Mouse (Mus musculus) v-Abl transformed pro-B cells (cell line): Measurements from ENCODE around the gene Plxna1.

Source experiments
- in situ Hi-C, 2 experiments: fragments of 400-800 bp; cut with MboI; formaldehyde crosslinking; loops; one replicate each; pipeline ENCODE4 v1.15.1; 2025; ENCODE audit not compliant: unreplicated experiment in 2 of 2

Gene Plxna1

DNA sequence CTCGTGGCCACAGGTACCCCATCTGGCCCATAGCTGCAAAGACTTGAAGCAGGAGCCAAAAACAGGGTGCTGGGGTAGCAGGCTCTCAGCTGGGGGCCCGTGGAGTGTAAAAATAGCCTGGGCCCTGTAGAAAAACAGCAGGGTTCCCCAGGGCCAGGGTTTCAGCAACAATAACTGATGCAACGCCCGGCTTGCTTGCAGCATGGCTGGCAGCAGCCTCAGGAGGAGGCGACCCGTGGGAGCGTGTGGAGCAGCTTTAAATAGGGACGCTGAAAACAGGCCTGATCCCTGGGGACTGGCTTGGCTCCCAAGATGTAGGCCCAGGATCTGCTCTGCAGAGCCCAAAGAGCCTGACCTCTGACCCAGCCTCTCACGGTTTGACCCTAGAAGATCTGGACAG lies 24.8 kb downstream of the Plxna1 start:
- in situ Hi-C loops, result no loop called here

DNA sequence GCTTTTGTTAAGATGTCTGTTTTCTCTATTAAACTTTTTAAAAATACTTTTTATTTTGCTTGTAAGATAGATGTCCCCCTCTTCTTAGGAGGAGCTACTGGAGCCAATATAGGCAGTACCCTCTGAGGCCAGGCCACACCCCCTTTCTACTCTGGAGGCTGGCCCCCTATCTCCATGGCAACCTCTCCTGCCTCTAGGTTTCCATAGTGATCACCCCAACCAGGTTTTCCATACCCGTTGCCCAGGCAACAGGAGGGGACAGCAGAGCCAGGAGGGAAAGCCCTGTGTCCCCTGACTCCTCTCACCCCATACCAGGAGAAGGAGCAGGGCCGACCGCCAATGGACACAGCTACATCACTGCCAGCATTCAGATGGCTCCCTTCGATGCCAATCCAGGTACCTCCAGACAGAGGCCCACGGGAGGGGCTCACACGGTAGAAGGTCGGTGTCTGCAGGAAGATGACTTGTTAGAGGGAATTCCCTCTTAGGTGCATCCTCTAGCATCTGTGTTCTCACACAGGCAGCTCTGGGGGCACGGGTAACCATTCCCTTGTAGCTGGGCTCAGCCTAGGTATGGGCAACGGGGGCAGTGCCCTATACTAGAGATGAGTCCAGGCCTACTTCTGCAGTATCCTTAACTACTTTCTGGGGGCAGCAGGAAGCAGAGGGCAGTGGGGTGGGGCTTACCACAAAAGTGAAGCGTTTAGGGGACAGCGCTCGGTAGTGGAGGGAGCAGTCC lies 28.3 kb downstream of the Plxna1 start:
- in situ Hi-C loops, result no loop called here

DNA sequence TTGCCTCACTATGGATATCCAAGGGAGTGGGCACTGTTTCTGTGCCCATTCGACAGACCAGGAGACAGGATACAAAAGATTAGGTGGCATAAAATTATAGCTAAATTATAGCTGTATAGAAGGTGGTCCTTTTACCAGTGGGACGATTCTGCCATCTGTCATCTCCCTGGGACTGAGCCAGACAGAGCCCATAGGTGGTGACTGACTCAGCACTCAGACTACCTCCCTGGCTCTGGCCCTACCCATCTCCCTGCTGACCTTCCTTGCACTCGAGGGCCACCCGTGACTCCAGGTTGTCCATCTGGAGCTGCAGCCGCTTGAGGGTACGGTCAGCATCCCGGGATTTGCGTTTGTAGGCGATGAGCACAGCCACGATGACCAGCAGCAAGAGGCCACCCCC lies 31.5 kb downstream of the Plxna1 start:
- in situ Hi-C loops, result no loop called here

DNA sequence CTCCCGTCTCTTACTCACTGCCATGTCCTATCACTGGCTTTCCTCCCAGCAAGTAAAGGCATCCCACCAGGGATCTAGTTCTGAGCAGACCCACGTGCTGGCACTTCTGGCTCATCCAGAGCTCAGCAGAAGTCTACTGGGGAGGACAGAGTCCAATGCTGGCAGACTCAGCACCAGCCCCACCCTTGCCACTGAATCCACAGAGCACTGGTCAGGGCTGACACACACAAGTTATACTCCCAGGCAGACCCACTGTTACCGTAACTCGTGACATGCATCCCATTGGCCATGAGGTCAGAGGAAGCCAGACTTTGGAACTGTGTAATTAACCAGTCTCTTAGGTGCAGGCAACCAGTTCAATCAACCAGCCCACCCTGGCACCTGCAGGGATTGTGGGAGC lies 33.8 kb downstream of the Plxna1 start:
- in situ Hi-C loops, result no loop called here

DNA sequence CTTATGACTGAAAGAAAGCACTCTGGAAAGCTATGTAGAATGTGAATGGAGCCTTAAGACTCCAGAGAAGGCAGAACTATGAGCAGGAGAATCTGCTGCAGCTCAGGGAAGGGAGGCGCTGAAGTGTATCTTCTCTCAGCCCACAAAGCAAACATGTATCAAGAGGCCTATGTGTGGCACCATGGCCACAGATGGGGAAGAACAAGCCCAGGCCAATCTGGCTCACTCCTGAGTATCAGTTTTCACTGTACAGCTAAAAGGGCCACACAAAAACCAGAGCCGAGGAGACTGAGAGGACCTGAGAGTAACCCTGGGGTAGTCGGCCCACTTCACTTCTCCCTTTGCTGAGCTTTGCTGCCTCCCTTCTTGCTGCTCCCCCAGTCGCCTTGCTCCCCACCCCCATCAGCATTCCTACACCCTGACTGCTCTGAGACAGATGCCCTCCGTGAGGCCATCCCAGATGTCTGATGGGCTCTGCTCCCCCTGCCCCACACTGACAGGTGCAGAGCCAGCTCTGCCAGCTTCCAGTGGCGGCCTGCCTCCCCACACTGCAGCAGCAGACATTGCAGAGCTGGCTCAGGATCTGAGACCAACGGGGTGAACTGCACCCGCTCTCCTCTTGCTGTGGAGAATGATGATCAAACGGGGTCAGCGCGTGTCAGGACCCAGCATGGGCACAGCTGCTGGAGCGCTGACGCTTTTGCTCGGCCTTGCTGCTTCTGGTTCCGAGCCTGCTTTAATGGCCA lies 34.5 kb downstream of the Plxna1 start:
- in situ Hi-C loops, result no loop called here

DNA sequence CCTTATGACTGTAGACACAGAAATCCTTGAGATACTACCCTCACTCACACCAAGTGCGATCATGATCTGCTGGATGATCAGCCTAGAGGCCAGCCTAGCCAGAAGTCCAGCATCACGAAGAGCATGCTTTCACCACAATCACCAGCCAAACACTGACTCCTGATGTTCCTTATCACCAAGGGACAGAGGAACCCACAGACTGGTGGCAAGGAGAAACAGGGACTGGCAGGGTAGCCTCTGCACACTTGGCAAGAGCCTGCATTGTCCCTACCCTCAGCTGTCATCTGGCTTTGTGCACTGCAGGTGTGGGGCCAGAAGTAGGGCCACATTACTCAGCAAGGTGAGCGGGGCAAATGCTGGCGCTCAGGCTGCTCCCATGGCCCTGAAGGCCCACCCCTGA lies 37.6 kb downstream of the Plxna1 start:
- in situ Hi-C loops, result no loop called here

DNA sequence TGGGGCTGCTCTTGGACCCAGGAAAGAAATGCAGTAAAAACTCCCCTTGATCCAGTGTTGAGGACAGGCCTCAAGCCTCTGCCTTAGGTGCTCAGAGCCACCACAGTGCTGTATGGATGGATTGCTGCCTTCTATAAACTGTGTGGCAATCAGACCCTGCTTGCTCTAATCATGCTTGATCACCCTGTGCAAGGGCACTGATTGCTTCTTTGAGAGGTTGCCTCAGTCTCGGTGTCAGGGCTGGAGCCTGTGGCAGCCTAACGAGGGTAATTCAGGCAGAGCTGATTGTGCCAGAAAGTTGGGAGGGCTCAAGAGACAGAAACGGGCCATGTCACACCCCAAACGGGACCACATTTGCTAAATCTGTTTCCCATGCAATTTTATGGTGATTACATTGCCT lies 47.2 kb downstream of the Plxna1 start:
- in situ Hi-C loops, result no loop called here

DNA sequence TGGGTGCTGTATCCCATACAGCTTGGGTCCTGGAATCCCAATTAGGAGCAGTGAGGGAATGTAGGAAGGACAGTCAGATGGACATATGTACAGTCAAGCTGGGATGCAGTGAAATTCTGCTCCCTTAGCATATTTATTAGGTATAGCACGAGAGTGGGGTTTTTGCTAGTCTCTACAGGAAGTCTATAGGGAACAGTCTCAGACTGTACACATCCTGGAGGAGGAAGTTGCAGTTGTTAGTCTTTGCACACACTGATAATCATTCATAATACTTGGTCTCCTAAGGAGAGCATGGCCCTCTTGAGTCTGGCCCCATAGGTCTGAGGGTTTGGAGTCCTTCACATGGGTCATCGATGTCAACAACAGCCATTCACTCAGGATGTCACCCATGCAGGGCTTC lies 50.9 kb downstream of the Plxna1 start:
- in situ Hi-C loops, result no loop called here

DNA sequence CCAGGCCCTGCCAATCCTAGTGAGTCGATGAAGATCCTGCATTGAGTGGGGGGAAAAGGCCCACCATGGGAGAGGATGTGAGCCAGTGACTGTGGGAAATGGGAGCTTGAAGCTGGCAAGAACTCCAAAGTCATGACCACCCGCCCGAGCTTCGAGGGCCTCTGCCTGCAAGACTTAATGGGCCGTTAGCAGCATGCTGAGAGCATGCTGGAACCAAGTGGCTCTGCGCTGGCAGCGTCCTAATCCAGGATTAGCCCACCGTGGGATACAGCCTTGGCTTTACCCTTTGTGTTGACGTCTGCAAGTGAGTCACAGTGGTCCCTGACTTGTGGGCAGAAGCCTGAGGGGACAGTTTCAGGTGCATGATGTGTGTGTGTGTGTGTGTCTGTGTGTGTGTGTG lies 52.2 kb downstream of the Plxna1 start:
- in situ Hi-C loops, result no loop called here

DNA sequence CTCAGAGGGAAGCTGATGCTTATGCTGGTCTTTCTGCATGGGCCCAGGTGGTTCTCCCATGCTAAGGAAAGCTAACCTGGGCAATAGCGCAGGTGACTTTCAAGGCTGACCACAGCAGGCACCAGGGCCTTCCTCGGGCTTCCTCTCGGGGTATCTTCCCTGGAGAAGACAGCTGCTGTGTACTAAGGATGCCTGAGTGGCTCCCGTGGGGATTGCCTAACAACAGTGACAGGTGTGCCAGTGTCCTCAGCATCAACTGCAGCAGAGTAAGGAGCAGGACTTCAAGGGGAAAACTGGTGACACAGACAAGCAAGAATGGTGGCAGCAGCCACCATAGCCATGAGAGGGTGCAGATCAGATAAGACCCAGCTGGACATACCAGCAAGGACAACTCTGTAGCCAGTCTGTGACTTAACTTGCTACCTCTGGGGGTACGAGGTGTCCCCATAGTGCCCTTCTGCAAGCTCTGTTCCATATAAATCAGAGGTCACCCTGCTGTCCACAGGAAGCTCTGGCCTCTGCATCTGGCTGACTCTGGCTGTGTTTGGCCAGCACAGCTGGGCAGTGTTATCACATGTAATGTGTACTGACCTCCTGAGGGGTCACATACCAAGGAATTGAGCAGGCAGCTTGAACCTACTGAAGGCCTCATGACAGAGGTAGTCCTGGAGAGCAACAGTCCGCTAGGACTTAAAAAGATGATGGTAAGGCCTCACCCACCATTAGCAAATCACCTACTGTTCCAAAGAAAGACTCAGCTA lies 54.0 kb downstream of the Plxna1 start:
- in situ Hi-C loops, result no loop called here

DNA sequence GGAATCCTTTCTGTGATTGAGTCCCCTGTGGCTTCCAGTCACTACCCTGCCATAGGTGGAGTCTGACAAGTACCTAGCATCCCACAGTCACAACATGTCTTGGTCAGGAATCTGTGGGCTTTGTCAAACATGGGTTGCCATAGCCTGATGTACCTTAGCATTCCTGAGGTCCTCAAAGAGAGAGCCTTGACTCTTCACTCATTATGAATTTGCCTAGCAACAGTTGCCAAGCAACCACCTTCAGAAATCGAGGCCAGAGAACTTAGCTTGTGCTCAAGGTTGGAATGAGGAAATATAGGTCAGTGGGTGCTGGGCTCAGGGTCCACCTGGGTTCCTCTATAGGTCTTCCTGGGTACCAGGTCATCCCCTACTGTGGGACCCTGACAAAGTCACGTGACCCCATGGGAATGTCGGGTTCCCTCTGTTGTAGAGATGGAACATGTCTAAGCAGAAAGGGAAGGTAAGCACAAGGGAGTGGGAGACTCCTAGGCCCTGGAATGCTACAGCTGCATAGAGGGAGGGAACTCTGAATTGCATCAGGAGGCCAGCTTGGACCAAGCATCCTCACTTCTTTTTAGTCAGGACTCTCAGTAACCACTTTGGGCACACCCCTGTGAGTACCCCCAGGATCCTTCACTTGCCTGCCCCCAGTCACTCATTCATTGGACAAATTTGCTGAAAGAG lies 57.9 kb downstream of the Plxna1 start:
- in situ Hi-C loops, result no loop called here

DNA sequence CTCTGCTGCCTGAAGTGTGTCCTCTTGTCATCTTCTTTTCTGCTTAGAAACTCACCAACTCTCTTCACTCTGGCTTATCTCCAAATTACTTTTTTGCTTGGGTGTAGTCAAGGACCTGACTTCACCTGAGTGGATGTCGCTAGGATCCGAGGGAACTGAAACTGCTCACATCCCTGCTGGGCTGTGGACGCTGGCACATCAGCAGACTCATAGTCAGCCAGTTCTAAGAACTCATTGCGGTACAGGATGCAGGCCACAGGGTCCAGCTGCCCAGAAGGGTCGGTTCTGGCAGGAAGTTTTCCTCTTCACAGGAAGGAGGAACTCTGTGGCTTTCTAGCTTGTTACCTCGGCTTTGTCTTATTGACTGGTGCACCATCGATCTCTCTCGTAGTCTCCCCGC lies 62.6 kb downstream of the Plxna1 start:
- in situ Hi-C loops, result no loop called here

DNA sequence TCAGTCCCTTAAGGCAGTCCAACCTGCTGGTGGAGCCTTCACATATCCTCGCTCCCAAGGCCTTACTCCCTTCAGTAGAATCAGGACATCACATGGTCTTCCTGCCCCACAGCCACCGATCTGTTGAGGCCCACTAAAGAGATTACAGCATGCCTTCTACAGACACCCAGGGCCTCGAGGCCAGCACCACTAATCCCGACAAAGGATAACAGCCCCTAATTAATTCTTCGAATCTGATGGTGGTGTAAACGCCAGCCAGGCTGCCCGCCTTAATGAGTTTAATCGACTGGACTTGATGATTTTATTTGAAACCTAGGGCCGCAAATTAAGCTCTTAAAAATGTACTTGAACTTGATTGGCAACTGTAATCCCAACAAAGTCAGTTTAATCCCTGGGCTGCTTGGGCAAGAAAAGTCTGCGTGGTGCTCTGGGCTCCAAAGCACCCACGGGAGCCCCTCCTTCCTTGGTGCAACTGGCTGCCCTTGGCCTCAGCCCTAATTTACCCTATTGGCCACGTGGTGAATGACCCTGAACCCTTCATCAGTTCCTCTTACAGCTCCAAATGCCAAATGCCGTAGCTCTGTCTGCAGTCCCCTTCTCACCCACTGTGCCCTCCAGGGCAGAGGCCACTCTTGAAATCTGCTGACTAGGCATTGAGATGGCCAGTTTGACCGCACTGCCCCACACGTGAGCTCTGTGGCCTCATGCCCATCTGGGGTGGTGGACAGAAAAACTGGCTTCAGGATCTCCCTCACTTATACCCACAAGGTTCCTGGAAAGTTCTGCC lies 65.3 kb downstream of the Plxna1 start:
- in situ Hi-C loops, result no loop called here

DNA sequence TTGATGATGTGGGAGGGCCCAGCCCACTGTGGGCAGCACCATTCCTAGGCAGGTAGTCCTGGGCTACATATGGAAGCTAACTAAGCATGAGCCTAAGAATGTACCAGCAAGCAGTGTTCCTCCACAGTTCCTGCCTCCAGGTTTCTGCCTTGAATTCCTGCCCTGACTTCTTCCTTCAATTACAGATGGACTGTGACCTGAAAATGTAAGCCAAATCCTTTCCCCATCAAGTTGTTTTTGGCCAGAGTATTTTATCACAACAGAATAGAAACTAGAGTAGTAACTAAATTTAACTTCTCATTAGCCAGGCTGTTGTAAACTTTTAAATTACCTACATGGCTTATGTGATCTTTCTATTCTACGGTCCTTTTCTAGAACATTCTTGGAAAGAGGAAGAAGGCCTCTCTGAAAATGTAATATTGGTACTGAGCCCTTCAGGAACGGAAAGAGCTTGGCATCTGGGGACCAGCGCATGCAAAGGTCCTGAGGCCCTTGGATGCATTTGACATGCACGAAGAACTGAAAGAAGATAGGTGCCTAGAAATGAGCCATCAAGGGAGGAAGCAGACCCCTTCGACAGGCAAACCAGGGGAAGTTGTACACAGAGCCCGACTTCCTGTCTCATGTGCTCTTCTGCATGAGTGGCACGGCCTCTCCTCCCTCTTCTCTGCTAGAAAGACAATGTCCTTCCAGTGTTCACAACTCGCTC lies 66.3 kb downstream of the Plxna1 start:
- in situ Hi-C loops, result no loop called here

DNA sequence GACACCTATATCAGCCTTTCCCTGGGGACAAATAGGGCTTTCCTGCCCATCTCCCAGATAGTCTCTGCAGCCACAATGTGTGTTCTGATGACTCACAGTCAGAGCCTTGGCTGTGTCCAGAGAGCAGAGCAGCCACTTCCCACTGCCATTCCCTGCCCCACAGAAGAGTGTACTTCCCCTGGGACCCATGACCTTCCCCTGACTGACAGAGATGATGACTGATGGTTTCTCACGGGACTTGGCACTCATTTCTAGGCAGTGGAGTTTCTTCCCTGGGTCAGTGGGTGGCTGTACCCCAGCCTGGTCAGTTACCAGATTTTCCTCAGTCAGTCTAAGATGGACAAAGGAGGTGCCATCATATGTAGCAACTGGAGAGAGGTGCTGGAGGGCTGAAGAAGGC lies 67.8 kb downstream of the Plxna1 start:
- in situ Hi-C loops, result no loop called here

DNA sequence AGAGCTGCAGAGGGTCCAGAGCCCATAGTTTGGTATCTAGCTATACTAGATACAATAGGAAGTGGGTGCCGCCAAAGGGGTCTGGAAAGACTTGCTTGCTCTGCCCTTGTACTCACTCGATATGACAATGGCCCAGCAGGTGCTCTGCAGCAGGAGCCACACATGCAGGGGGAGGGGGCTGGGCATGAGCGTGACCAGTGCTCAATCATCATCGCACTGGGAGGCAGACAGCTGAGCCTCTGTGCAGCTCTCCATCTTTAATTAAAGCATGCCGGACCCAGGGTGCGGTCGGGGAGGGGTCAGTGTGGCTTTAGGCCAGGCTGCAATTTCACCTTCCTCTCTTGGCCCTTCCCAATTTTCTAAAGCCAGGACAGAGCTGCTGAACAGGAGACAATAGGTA lies 70.9 kb downstream of the Plxna1 start:
- in situ Hi-C loops, result no loop called here

DNA sequence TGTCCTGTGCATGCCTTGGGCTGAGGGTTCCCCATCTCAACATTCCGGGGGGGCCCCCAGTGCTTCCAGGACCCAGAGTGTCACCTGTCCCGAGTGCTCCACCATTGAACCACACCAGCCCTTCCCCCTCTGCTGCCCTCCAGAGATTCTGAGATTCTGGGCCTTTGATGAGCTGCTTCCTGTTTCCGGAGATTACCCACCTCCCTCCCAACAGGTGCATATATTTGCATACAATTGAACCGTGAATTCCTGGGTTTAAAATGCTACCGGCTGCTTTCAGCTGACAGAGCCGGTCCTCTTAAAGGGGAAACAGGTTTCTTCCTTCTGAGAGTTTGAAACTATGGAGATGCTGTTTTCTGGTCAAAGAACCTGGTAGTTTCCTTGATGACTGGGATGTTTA lies 74.3 kb downstream of the Plxna1 start:
- in situ Hi-C loops, result loop anchor here in 1 of 2 experiments (5.0 kb wide), 1 partner anchor 69 kb away; no protein-coding TSS in a partner anchor

DNA sequence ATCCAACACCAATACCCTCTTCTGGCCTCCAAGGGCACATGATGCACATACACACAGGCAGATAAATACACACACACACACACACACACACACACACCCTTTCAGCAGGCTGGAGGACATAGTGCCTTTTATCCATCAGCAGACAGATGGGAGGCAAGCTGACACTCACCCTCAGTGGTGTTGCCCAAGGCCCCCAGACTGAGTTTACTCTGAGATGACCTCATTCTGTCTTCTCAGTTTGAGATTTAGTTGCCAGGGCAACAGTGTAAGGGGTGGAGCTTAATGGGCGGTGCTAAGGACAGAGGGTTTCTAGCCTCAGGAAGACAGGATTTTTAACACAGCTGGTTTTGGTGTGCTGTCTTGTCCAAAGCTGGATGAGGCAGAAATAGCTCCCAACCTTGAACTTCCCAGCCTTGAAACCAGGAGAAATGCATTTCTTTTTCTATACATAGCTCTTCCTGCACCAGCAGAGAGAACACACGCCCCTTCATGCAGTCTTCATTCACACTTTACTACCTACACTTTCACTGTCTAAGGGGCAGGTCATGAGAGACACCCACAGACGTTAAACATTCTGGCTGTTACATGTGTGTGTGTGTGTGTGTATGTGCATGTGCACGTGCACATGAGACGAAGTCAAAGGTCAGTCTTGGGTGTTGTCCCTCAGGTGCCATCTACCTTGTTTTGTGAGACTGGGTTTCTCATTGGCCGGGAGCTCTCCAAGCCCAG lies 75.6 kb downstream of the Plxna1 start:
- in situ Hi-C loops, result loop anchor here in 1 of 2 experiments (5.0 kb wide), 1 partner anchor 70 kb away; no protein-coding TSS in a partner anchor

DNA sequence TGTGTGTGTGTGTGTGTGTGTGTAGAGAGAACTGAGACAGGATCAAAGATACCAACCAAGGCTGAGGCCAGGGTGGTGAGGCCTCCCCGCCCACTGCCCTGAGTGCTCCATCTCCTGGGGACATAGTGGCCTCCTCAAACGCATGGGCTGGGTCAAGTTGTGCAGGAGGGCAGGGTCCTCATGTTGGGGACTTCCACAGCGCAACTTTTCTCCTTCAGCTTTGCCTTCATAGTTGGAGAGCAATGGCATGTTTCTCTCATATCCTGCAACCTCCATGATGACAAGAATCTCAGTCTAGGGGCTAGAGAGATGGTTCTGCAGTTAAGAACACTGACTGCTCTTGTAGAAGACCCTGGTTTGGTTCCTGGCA lies 76.1 kb downstream of the Plxna1 start:
- in situ Hi-C loops, result loop anchor here in 1 of 2 experiments (5.0 kb wide), 1 partner anchor 71 kb away; no protein-coding TSS in a partner anchor
